Mouse (Mus musculus): ENCODE data around the gene 4930524B15Rik. TPM values are rescaled to one million over a fixed set of nuclear protein-coding genes. Genes with fewer than 3 reads are reported as not detected.
"Not testable (repeated sequence)": the region's sequence is repeated elsewhere in the genome, so short reads cannot be mapped to it uniquely, and the experiment has no call there.

The 4930524B15Rik gene
- polyA plus RNA-seq, 1 experiment = 0.12 TPM

DNA sequence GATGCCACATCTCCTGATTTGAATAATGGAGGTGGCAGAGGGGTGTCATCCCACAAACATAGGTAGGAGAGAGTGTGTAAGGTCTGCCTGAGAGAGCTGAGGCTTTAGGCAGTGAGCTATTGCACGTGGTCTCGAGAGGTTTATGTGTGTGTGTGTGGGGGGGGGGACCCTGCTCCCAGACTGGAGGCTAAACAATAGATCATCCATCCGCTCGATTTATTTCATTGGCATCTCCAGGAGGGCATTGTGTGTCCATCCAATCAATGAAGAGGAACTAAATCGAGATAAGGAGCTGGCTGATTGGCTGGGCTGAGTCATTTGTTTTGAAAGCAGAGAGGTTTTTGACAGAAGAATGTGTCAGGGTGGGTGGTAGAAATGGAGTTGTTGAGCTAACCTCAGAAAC, 37.3 kb downstream of the 4930524B15Rik start:
- peaks cover 39% of the 10 kb centered on the region for H3K36me3 ChIP-seq (ENCODE audit: control insufficient read depth, insufficient read depth, low read length)
- 67% methylated on average over 5 of the region's 5 CpGs for WGBS
- DNase-seq = no peak
- peak overlapping the region; percentile 30 for H3K4me3 ChIP-seq (ENCODE audit: control insufficient read depth, insufficient read depth, low read length)
- H3K27me3 ChIP-seq (ENCODE audit: control insufficient read depth, insufficient read depth, low read length) = no peaks in the 10 kb centered on the region
- H3K27ac ChIP-seq (ENCODE audit: control insufficient read depth, insufficient read depth, low read length) = peak overlapping the region; percentile 48; the same call in 1 of the 2 replicates
- TF ChIP-seq POLR2A (IDR thresholded peaks at IDR 0.05; ENCODE audit: control insufficient read depth, extremely low read depth, insufficient read depth, low read length, poor library complexity) (no peak), CTCF (IDR thresholded peaks at IDR 0.05; ENCODE audit: borderline replicate concordance, control insufficient read depth, extremely low read depth, insufficient read depth, low read length, poor library complexity) (no peak)
- H3K4me1 ChIP-seq (replicated peaks; ENCODE audit: control insufficient read depth, insufficient read depth, low read length) = peaks cover 33% of the 10 kb centered on the region

- not testable (repeated sequence) for H3K4me3 ChIP-seq (ENCODE audit: control insufficient read depth, insufficient read depth, low read length); DNase-seq; H3K27ac ChIP-seq (ENCODE audit: control insufficient read depth, insufficient read depth, low read length); H3K27me3 ChIP-seq (ENCODE audit: control insufficient read depth, insufficient read depth, low read length)
- peaks cover 40% of the 10 kb centered on the region for H3K36me3 ChIP-seq (ENCODE audit: control insufficient read depth, insufficient read depth, low read length)
- H3K4me1 ChIP-seq (replicated peaks; ENCODE audit: control insufficient read depth, insufficient read depth, low read length) = peaks cover 42% of the 10 kb centered on the region
- 96% methylated on average over 3 of the region's 3 CpGs for WGBS
Measured at GRCm38 (mm10) chr11:32008049-32008448, 42.7 kb downstream of the 4930524B15Rik start.

DNA sequence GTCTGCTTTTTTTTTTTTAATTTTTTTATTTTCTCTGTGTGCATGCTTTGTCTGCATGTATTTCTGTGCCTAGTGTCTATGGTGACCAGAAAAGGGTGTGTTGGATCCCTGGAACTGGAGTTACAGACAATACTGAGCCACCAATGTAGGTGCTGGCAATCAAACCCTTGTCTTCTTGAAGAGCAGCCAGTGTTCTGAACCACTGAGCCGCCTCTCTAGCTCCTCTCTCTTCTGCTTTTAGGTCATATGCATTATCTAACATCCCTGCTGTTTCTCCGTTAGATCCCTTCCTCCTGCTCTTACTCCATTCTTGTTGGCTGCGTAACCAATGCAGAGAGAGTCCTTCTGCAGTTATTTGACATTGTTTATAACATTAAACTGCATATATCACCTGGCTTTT, 43.5 kb downstream of the 4930524B15Rik start:
- peaks cover 43% of the 10 kb centered on the region for H3K4me1 ChIP-seq (replicated peaks; ENCODE audit: control insufficient read depth, insufficient read depth, low read length)
- no peaks in the 10 kb centered on the region for H3K27me3 ChIP-seq (ENCODE audit: control insufficient read depth, insufficient read depth, low read length)
- peaks cover 37% of the 10 kb centered on the region for H3K36me3 ChIP-seq (ENCODE audit: control insufficient read depth, insufficient read depth, low read length)
- no peak for DNase-seq
- H3K4me3 ChIP-seq (ENCODE audit: control insufficient read depth, insufficient read depth, low read length) = no peak overlapping the region
- TF ChIP-seq POLR2A (IDR thresholded peaks at IDR 0.05; ENCODE audit: control insufficient read depth, extremely low read depth, insufficient read depth, low read length, poor library complexity) (no peak), CTCF (IDR thresholded peaks at IDR 0.05; ENCODE audit: borderline replicate concordance, control insufficient read depth, extremely low read depth, insufficient read depth, low read length, poor library complexity) (no peak)
- H3K27ac ChIP-seq (ENCODE audit: control insufficient read depth, insufficient read depth, low read length) = no peak overlapping the region
- 97% methylated on average over 3 of the region's 3 CpGs for WGBS

DNA sequence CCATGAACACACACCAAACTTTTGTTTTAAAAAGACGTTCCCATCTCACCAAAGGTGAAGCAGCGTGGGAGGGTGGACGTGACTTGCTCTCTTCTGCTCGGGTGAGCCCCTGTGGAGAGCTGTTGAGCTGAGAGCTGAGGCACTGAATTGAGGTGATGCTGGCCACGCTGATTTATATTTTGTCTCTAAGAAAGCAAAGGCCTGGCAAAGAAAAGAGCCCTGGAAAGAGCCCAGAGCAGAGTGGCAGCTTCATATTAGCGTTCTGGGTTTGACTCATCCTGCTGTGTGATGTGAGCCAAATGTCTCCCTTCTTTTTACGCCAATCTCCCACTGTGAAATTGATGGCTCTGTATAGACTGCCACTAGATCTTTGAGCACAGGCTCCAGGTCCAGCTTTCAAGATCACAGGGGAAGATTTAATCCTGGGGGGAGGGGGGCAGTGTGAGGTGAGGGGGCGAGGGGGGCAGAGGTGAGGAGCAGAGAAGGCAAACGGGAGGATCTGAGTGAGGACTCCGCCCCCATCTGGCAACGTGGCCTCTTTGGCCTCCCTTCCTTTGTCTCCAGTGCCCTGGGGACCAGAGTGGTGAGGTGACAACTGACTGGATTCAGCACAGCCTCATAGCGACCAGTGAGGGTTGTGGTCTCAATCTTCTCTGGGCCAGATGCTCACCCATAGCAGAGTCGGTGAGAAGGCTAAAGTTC, 44.7 kb downstream of the 4930524B15Rik start:
- TF ChIP-seq CTCF (IDR thresholded peaks at IDR 0.05; ENCODE audit: borderline replicate concordance, control insufficient read depth, extremely low read depth, insufficient read depth, low read length, poor library complexity) = no peak

GRCm38 (mm10) chr11:32010663-32010970, 45.2 kb downstream of the 4930524B15Rik start:
- Histone ChIP-seq H3K27ac (ENCODE audit: control insufficient read depth, insufficient read depth, low read length) (peak overlapping the region; percentile 63), H3K4me1 (replicated peaks; ENCODE audit: control insufficient read depth, insufficient read depth, low read length) (peaks cover 56% of the 10 kb centered on the region), H3K36me3 (ENCODE audit: control insufficient read depth, insufficient read depth, low read length) (peaks cover 23% of the 10 kb centered on the region), H3K4me3 (ENCODE audit: control insufficient read depth, insufficient read depth, low read length) (0 out of 2 replicates have a peak overlapping the region, but pooled peaks have one; percentile 0), H3K27me3 (ENCODE audit: control insufficient read depth, insufficient read depth, low read length) (no peaks in the 10 kb centered on the region)
- WGBS = 16% methylated on average over 5 of the region's 5 CpGs
- TF ChIP-seq CTCF (IDR thresholded peaks at IDR 0.05; ENCODE audit: borderline replicate concordance, control insufficient read depth, extremely low read depth, insufficient read depth, low read length, poor library complexity) = no peak
- TF ChIP-seq POLR2A (IDR thresholded peaks at IDR 0.05; ENCODE audit: control insufficient read depth, extremely low read depth, insufficient read depth, low read length, poor library complexity) = no peak
- DNase-seq = peak; percentile 78

More for the DNA sequence above, 44.7 kb downstream of the 4930524B15Rik start:
- WGBS = 44% methylated on average over 13 of the region's 13 CpGs
- no peak for DNase-seq
- H3K27me3 ChIP-seq (ENCODE audit: control insufficient read depth, insufficient read depth, low read length) = no peaks in the 10 kb centered on the region
- peak overlapping the region; percentile 0; the same call in 1 of the 2 replicates for H3K4me3 ChIP-seq (ENCODE audit: control insufficient read depth, insufficient read depth, low read length)
- peaks cover 26% of the 10 kb centered on the region for H3K36me3 ChIP-seq (ENCODE audit: control insufficient read depth, insufficient read depth, low read length)
- peak overlapping the region; percentile 63 for H3K27ac ChIP-seq (ENCODE audit: control insufficient read depth, insufficient read depth, low read length)
- peaks cover 50% of the 10 kb centered on the region for H3K4me1 ChIP-seq (replicated peaks; ENCODE audit: control insufficient read depth, insufficient read depth, low read length)

GRCm38 (mm10) chr11:32011867-32012603, 46.6 kb downstream of the 4930524B15Rik start:
- H3K27me3 ChIP-seq (ENCODE audit: control insufficient read depth, insufficient read depth, low read length) = no peaks in the 10 kb centered on the region
- no peak for TF ChIP-seq CTCF (IDR thresholded peaks at IDR 0.05; ENCODE audit: borderline replicate concordance, control insufficient read depth, extremely low read depth, insufficient read depth, low read length, poor library complexity)
- peaks cover 61% of the 10 kb centered on the region for H3K4me1 ChIP-seq (replicated peaks; ENCODE audit: control insufficient read depth, insufficient read depth, low read length)
- peaks cover 16% of the 10 kb centered on the region for H3K36me3 ChIP-seq (ENCODE audit: control insufficient read depth, insufficient read depth, low read length)
- H3K27ac ChIP-seq (ENCODE audit: control insufficient read depth, insufficient read depth, low read length) = peak overlapping the region; percentile 39
- no peak overlapping the region for H3K4me3 ChIP-seq (ENCODE audit: control insufficient read depth, insufficient read depth, low read length)
- 42% methylated on average over 9 of the region's 9 CpGs for WGBS
- peak; percentile 56 for DNase-seq
